In genomic region chr17:85808580-85808979, GRCm38 (mm10) we compare ENCODE assay signal across 23 mouse cellular contexts.
DNase-seq lines count a peak whose midpoint lies in the region; ATAC-seq and TF ChIP-seq lines count a peak whose summit lies in the region.
"Had no signal": no experiment of that assay in that cellular context is flagged by ENCODE, and none has a peak within 500 bp of the region (broad histone marks: within the 10 kb centered on the region; RNA-seq: fewer than 3 reads in every experiment).

No protein-coding gene starts in this region.

- 76% methylated on average over 5 of the region's 5 CpGs for WGBS in intestine, postnatal 0 days

- no peaks in the 10 kb centered on the region for H3K36me3 ChIP-seq in MEL (ENCODE audit: control insufficient read depth in 1 of 2, insufficient read depth in 2 of 2, low read length in 2 of 2)
- no peaks in the 10 kb centered on the region for H3K36me3 ChIP-seq in intestine, postnatal 0 days (ENCODE audit: control insufficient read depth, insufficient read depth)
- H3K36me3 ChIP-seq: embryonic facial prominence, embryonic 13.5 days; embryonic facial prominence, embryonic 15.5 days; forebrain, embryonic 15.5 days; G1E had no signal

- TF ChIP-seq POLR2A in MEL (IDR thresholded peaks at IDR 0.05; ENCODE audit: control insufficient read depth in 1 of 2, insufficient read depth in 1 of 2, low read depth in 1 of 2, low read length in 2 of 2, poor library complexity in 1 of 2), result no peak

- no peak for TF ChIP-seq EP300 in MEL (IDR thresholded peaks at IDR 0.05; ENCODE audit: low read depth in 1 of 2, low read length in 2 of 2)

- H3K27me3 ChIP-seq in MEL (ENCODE audit: control insufficient read depth in 1 of 2, insufficient read depth in 2 of 2, low read length in 2 of 2), result peaks cover 0 to 3% of the 10 kb centered on the region in 2 experiments; a peak in 3 of 4 replicates
- H3K27me3 ChIP-seq in intestine, postnatal 0 days (replicated peaks; ENCODE audit: control insufficient read depth, insufficient read depth, low read length), result no peaks in the 10 kb centered on the region

- no peak overlapping the region for H3K4me3 ChIP-seq in MEL (ENCODE audit: control insufficient read depth in 1 of 2, insufficient read depth in 1 of 2, low read depth in 2 of 2, low read length in 2 of 2)
- no peak overlapping the region for H3K4me3 ChIP-seq in intestine, postnatal 0 days (ENCODE audit: low read depth, low read length)
- H3K4me3 ChIP-seq: embryonic facial prominence, embryonic 13.5 days; embryonic facial prominence, embryonic 15.5 days; forebrain, embryonic 13.5 days; forebrain, embryonic 15.5 days had no signal

- no peak overlapping the region for H3K9ac ChIP-seq in MEL (ENCODE audit: control insufficient read depth, low read depth, low read length, poor library complexity, severe bottlenecking)
- no peak overlapping the region for H3K9ac ChIP-seq in intestine, postnatal 0 days (ENCODE audit: low read depth, low read length)
- H3K9ac ChIP-seq: embryonic facial prominence, embryonic 13.5 days; embryonic facial prominence, embryonic 15.5 days; forebrain, embryonic 13.5 days; forebrain, embryonic 15.5 days; forebrain, postnatal 0 days had no signal

- ATAC-seq in granulocyte monocyte progenitor cell, adult 5-6 weeks (replicated peaks; ENCODE audit: poor library complexity, severe bottlenecking), result peak; percentile 92
- ATAC-seq in megakaryocyte, adult 5-6 weeks (ENCODE audit: poor library complexity, severe bottlenecking), result peak; percentile 69
- no peak for ATAC-seq in intestine, postnatal 0 days
- no peak for ATAC-seq in erythroblast, adult 5-6 weeks (replicated peaks; ENCODE audit: low FRiP score, poor library complexity, severe bottlenecking)
- ATAC-seq: forebrain, embryonic 13.5 days; forebrain, embryonic 15.5 days; forebrain, postnatal 0 days had no signal

- no peak for TF ChIP-seq RAD21 in MEL (IDR thresholded peaks at IDR 0.05; ENCODE audit: low read depth, low read length)

- no peak overlapping the region for H3K4me2 ChIP-seq in intestine, postnatal 0 days (replicated peaks; ENCODE audit: low read depth)
- H3K4me2 ChIP-seq: embryonic facial prominence, embryonic 13.5 days; embryonic facial prominence, embryonic 15.5 days; forebrain, embryonic 13.5 days; forebrain, embryonic 15.5 days had no signal

- no peaks in the 10 kb centered on the region for H3K9me3 ChIP-seq in MEL (replicated peaks; ENCODE audit: insufficient read depth, low read length)
- no peaks in the 10 kb centered on the region for H3K9me3 ChIP-seq in intestine, postnatal 0 days (ENCODE audit: control insufficient read depth)
- H3K9me3 ChIP-seq: embryonic facial prominence, embryonic 13.5 days; embryonic facial prominence, embryonic 15.5 days; forebrain, embryonic 13.5 days; forebrain, embryonic 15.5 days; G1E had no signal

- DNase-seq in 416B (ENCODE audit: low read depth) (peak; percentile 5), MEL (ENCODE audit: low read depth, low spot score) (no peak)
- DNase-seq in cerebellum, adult 11-12 months, result no peak
- no peak for DNase-seq in spleen, adult 12 weeks (ENCODE audit: low spot score)
- DNase-seq: adrenal gland, adult 2 months; adrenal gland, postnatal 10 days; adrenal gland, postnatal 25 days; cerebellum, adult 11 months; cerebellum, adult 2 months; cerebellum, adult 9-10 months; cerebellum, postnatal 10 days; cerebellum, postnatal 25 days; embryo, embryonic 11 days; forebrain, postnatal 0 days had no signal

- no peak for TF ChIP-seq CTCF in MEL (IDR thresholded peaks at IDR 0.05 in 2 of 3, conservative IDR thresholded peaks at IDR 0.05 in 1 of 3; ENCODE audit: control insufficient read depth in 1 of 3, insufficient read depth in 1 of 3, low read depth in 2 of 3, low read length in 3 of 3, poor library complexity in 1 of 3, severe bottlenecking in 1 of 3)
- TF ChIP-seq CTCF in intestine, postnatal 0 days (IDR thresholded peaks at IDR 0.05; ENCODE audit: low read depth), result no peak

- H3K4me1 ChIP-seq in MEL (ENCODE audit: control insufficient read depth in 1 of 2, insufficient read depth in 2 of 2, low read length in 2 of 2), result no peaks in the 10 kb centered on the region
- H3K4me1 ChIP-seq in intestine, postnatal 0 days (replicated peaks; ENCODE audit: control insufficient read depth, insufficient read depth, low read length), result no peaks in the 10 kb centered on the region
- H3K4me1 ChIP-seq: embryonic facial prominence, embryonic 15.5 days; forebrain, embryonic 13.5 days; forebrain, embryonic 15.5 days had no signal

- no peak overlapping the region for H3K27ac ChIP-seq in MEL (ENCODE audit: control insufficient read depth, low read depth, low read length)
- H3K27ac ChIP-seq in intestine, postnatal 0 days (ENCODE audit: low read depth, low read length), result no peak overlapping the region
- H3K27ac ChIP-seq: embryonic facial prominence, embryonic 13.5 days; embryonic facial prominence, embryonic 15.5 days; forebrain, embryonic 13.5 days; forebrain, embryonic 15.5 days had no signal

- no peaks in the 10 kb centered on the region for H3K79me2 ChIP-seq in MEL (ENCODE audit: control insufficient read depth, insufficient read depth, low read length, poor library complexity)

TF ChIP-seq in MEL, 35 proteins besides CTCF, POLR2A, EP300 and RAD21:
- TF ChIP-seq JUND (IDR thresholded peaks at IDR 0.05; ENCODE audit: low read depth, low read length) (0 out of 2 replicates have a peak, but pooled peaks have one; percentile 34), MXI1 (IDR thresholded peaks at IDR 0.05; ENCODE audit: low read depth, low read length) (no peak)

Comparison
In these comparisons a context has a peak if more than half of its experiments do, and no peak if none do; other contexts are left out.
1. ATAC-seq: peak in granulocyte monocyte progenitor cell, adult 5-6 weeks (single experiment) and megakaryocyte, adult 5-6 weeks (single experiment); none in intestine, postnatal 0 days (single experiment) and erythroblast, adult 5-6 weeks (single experiment).